Mouse (Mus musculus) liver, embryonic 14.5 days (tissue): Measurements from ENCODE around the gene Lsm7.

ENCODE experiments used
- CTCF ChIP-seq: IDR thresholded peaks from 2 replicates; pipeline ENCODE4 v1.5.1; 2016; ENCODE audit warnings: antibody characterized with exemption, low read depth, control low read depth
- EP300 ChIP-seq: IDR thresholded peaks from 2 replicates; pipeline ENCODE4 v1.6.1; 2016; ENCODE audit warnings: antibody characterized with exemption, low read depth

DNA sequence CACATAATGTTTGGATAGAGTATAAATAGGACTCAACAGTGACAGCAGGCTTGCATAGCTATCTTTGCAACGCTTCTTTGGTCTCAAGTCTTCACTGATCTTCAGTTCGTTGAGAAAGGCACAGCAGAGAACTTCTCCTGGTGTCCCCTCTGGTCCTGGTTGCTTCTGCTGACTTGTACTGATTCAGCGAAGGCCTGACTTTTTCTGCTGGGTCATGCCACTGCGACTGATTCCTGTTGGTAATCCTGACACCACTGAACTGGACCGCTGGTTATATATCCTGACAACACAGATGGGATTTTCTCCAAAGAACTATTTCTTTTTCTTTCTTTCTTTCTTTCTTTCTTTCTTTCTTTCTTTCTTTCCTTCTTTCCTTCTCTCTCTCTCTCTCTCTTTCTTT is 32.5 kb downstream of the Lsm7 start:
- TF ChIP-seq CTCF = no peak
- no peak for TF ChIP-seq EP300
